Mouse (Mus musculus) liver, postnatal 0 days (tissue): ENCODE data around the gene Scyl1.

ENCODE experiments used
- CTCF ChIP-seq: sonication (generic); IDR thresholded peaks from 2 replicates; pipeline ENCODE4 v1.5.1; 2016; ENCODE audit warnings: antibody characterized with exemption, low read depth
- EP300 ChIP-seq: IDR thresholded peaks from 2 replicates; pipeline ENCODE4 v1.6.1; 2016; ENCODE audit warnings: antibody characterized with exemption, low read depth, mild to moderate bottlenecking

- TF ChIP-seq EP300 (no peak), CTCF (no peak)
These were observed 21.7 kb downstream of the Scyl1 start for GRCm38 (mm10) chr19:5749476-5749875.
